Mouse (Mus musculus) ES-E14 (cell line): ENCODE measurements at regions not wholly inside any gene's neighbourhood (a gene's known extent, or its start where the extent isn't known, plus 50 kb on each side); places are given as distances from the start of the nearest gene placed in this dataset.

Experiments
- DNase-seq: peaks from one replicate; pipeline ENCODE4 v3.0.0-alpha.2; 2013; ENCODE audit warnings: low read depth, low spot score
- H3K27ac ChIP-seq: 2 replicates; pipeline ENCODE4 v1.5.1; 2012; ENCODE audit warnings: low read depth, mild to moderate bottlenecking, low read length, moderate library complexity, mixed read lengths; ENCODE audit not compliant: poor library complexity, insufficient read depth, severe bottlenecking
- H3K36me3 ChIP-seq: 2 replicates; pipeline ENCODE4 v1.6.1; 2012; ENCODE audit warnings: mild to moderate bottlenecking, low read length, moderate library complexity, mixed read lengths; ENCODE audit not compliant: control insufficient read depth, poor library complexity, insufficient read depth, severe bottlenecking
- H3K4me1 ChIP-seq, 2 experiments: fragments of 150-350 bp in 1 of 2; sonication (generic) in 1 of 2; 2 replicates each; pipeline ENCODE4 v1.6.1; 2012; ENCODE audit warnings: low read length in 2 of 2, mild to moderate bottlenecking in 1 of 2, mixed read lengths in 1 of 2; ENCODE audit not compliant: control insufficient read depth in 2 of 2, insufficient read depth in 2 of 2, poor library complexity in 1 of 2
- H3K4me3 ChIP-seq, 2 experiments: fragments of 150-350 bp in 1 of 2; sonication (generic) in 1 of 2; 2 replicates each; pipeline ENCODE4 v1.5.1; 2012; ENCODE audit warnings: low read length in 2 of 2, low read depth in 1 of 2, mild to moderate bottlenecking in 1 of 2, mixed read lengths in 1 of 2; ENCODE audit not compliant: insufficient read depth in 1 of 2, poor library complexity in 1 of 2, severe bottlenecking in 1 of 2
- H3K9ac ChIP-seq: 2 replicates; pipeline ENCODE4 v1.6.1; 2012; ENCODE audit warnings: low read depth, mild to moderate bottlenecking, low read length, mixed read lengths; ENCODE audit not compliant: poor library complexity, insufficient read depth, severe bottlenecking
- H3K9me3 ChIP-seq: fragments of 150-350 bp; sonication (generic); 2 replicates; pipeline ENCODE4 v1.6.1; 2012; ENCODE audit warnings: low read depth, mild to moderate bottlenecking, low read length; ENCODE audit not compliant: control insufficient read depth, insufficient read depth
- CHD2 ChIP-seq: IDR thresholded peaks from 2 replicates; pipeline ENCODE4 v1.6.1; 2014; ENCODE audit warnings: mild to moderate bottlenecking, low read depth, low read length, inconsistent platforms
- HCFC1 ChIP-seq: IDR thresholded peaks from 2 replicates; pipeline ENCODE4 v1.6.1; 2012; ENCODE audit warnings: low read length, inconsistent platforms, borderline replicate concordance; ENCODE audit not compliant: insufficient read depth
- MAFK ChIP-seq: IDR thresholded peaks from 2 replicates; pipeline ENCODE4 v1.6.1; 2014; ENCODE audit warnings: mild to moderate bottlenecking, low read depth, low read length, inconsistent platforms; ENCODE audit not compliant: insufficient read depth
- ZC3H11A ChIP-seq: IDR thresholded peaks from 2 replicates; pipeline ENCODE4 v1.6.1; 2012; ENCODE audit warnings: low read depth, mild to moderate bottlenecking, inconsistent platforms, low read length, borderline replicate concordance
- ZNF384 ChIP-seq: IDR thresholded peaks from 2 replicates; pipeline ENCODE4 v1.6.1; 2012; ENCODE audit warnings: low read depth, low read length, inconsistent platforms
- in situ Hi-C, 2 experiments: fragments of 600-800 bp; cut with MboI; formaldehyde crosslinking; loops; one replicate each; pipeline ENCODE4 v1.15.1; 2025; ENCODE audit warnings: low sequenced_read_pairs in 2 of 2, inconsistent platforms in 1 of 2; ENCODE audit not compliant: unreplicated experiment in 2 of 2

DNA sequence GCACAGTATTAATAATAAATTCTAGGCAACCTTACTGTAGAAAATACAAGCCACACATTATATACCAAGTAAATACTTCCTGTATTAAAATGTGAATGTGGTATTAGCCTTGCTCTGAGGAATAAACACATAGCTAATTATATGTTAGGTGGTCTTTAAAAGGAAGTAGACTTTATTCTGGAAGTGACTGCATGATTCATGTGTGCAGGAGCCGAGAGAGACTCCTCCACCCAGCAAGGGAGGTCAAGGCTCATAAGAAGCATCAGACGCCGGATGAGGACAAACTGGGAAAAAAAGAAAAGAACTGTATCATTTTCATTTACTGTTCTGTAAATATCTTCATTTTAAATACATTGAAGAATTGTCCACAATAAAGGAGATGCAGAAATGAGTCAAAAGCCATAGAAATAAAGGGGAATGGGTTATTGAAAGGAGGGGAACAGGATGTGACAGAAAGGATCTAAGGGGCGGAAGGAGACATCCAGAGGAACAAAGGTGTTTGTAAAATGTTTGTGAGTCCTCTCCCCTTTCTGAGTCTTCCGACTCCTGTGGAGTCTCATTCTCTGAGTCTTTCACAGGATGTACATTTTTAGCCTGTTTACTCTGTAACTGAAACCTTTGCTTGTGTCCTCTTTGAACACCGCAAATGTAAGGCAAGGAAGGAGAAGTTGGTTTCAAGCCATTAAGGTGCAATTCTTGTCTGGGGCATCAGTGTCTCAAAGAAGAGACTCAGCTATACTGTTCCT, 128.1 kb upstream of the Itga4 start:
- DNase-seq = no peak
- Histone ChIP-seq H3K9me3 (no peaks in the 10 kb centered on the region), H3K4me1 (no peaks in the 10 kb centered on the region), H3K4me3 (no peak overlapping the region), H3K36me3 (no peaks in the 10 kb centered on the region), H3K9ac (no peak overlapping the region), H3K27ac (no peak overlapping the region)
- in situ Hi-C loops = no loop called here
- TF ChIP-seq MAFK (no peak), CHD2 (no peak), ZNF384 (no peak), ZC3H11A (no peak), HCFC1 (no peak)

GRCm38 (mm10) chr2:79127822-79128221, 127.4 kb upstream of the Itga4 start:
- Histone ChIP-seq H3K9me3 (no peaks in the 10 kb centered on the region), H3K9ac (no peak overlapping the region), H3K36me3 (no peaks in the 10 kb centered on the region), H3K4me3 (no peak overlapping the region), H3K27ac (no peak overlapping the region), H3K4me1 (no peaks in the 10 kb centered on the region)
- no peak for TF ChIP-seq CHD2
- TF ChIP-seq ZC3H11A = no peak
- no peak for TF ChIP-seq MAFK
- no peak for TF ChIP-seq ZNF384
- no peak for TF ChIP-seq HCFC1
- in situ Hi-C loops = no loop called here
- DNase-seq = no peak

- Histone ChIP-seq H3K4me3 (no peak overlapping the region), H3K36me3 (no peaks in the 10 kb centered on the region), H3K9me3 (no peaks in the 10 kb centered on the region), H3K4me1 (no peaks in the 10 kb centered on the region), H3K9ac (no peak overlapping the region), H3K27ac (no peak overlapping the region)
- DNase-seq = no peak
- in situ Hi-C loops = no loop called here
- no peak for TF ChIP-seq CHD2
- TF ChIP-seq HCFC1 = no peak
- TF ChIP-seq MAFK = no peak
- TF ChIP-seq ZC3H11A = no peak
- no peak for TF ChIP-seq ZNF384
Measured at GRCm38 (mm10) chr2:79130660-79131059, 124.6 kb upstream of the Itga4 start.

DNA sequence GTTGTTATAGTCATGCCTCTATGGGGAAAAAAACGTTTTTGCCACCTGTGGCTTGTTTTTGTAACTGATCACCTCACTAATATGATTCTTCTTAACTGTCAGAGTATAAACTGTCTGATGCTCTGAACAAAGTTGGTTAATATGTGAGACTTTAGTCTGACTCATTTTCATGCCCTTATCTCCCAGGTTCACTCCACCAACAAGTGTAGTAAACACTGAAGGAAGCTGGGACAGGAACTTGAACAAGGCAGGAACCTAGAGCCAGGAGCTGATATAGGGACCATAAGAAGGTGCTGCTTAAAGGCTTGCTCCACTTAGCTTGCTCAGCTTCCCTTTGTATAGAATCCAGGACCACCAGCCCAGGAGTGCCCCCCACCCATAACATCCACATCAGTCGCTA, 124.0 kb upstream of the Itga4 start:
- Histone ChIP-seq H3K9me3 (no peaks in the 10 kb centered on the region), H3K36me3 (no peaks in the 10 kb centered on the region), H3K4me3 (no peak overlapping the region), H3K27ac (no peak overlapping the region), H3K9ac (no peak overlapping the region), H3K4me1 (no peaks in the 10 kb centered on the region)
- no peak for DNase-seq
- in situ Hi-C loops = no loop called here
- no peak for TF ChIP-seq MAFK
- TF ChIP-seq ZNF384 = no peak
- TF ChIP-seq ZC3H11A = no peak
